Mouse (Mus musculus) brain, adult 2 months (tissue): ENCODE results near the gene Blvrb.
"Not testable (repeated sequence)": the region's sequence is repeated elsewhere in the genome, so short reads cannot be mapped to it uniquely, and the experiment has no call there.

Source experiments
- DNase-seq: peaks from one replicate; pipeline ENCODE4 v3.0.0; 2011; ENCODE audit warnings: low read depth, low spot score

The Blvrb gene

DNA sequence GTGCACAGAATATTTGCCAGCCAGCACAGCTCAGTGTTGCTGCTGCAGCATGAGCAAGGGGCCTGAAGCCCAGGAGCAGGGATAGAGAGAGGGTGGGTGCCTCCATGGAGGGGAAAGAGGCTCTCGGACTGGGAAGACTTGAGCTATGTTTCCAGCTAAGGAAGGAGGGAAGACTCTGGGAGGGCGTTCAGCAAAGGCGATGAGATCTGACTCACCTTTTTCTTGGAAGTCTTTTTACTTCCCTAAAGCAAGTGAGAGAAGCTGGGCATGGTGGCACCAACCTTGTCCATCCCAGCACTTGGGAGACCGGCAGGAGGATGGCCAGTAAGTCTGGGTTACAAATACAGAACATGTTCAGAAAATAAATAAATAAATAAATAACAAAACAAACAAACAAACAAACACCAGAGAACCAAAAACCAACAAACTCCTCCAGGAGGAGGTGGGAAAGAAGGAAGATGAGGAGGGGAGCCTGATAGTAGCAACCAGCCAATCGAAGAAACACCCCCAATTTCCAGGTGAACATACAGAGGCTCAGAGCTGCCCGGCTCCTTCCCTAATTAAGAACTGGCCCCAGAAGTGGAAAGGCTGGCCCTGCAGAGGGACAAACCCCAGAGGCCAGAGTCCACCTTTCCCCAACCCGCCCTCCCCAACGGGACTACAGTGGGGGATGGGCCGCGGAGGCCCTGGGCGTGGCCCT lies 33.3 kb downstream of the Blvrb start:
- peak; percentile 42 for DNase-seq

DNA sequence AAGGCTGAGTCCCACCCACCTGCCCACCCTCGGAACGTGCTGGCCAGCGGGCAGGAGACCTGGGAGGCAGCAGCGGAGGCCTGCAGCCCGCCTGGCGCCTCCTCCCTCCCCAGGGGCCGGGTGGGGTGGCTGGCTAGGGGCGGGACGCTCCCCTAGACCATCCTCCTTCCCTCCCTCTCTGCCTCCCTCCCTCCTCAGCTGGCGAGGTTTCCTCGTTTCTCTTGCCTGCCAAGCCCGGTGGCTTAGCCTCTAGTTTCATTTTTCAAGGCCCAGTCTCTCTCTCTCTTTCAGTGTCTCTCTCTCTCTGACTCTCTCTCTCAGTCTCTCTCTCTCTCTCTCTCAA lies 33.8 kb downstream of the Blvrb start:
- DNase-seq, result peak; percentile 91

DNA sequence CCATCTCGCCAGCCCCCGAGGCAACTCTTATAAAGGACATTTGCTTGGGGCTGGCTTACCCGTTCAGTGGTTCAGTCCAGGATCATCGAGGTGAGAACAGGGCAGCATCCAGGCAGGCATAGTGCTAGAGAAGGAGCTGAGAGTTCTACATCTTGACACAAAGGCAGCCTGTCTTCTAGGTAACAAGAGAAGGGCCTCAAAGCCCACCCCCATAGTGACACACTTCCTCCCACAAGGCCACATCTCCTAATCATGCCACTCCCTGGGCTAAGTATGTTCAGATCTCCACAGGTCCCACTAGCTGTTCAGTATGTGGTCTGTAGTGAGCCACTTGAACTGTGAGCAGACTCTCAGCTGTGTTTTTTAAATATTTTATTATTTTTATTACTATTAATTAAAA lies 36.1 kb downstream of the Blvrb start:
- no peak for DNase-seq

DNA sequence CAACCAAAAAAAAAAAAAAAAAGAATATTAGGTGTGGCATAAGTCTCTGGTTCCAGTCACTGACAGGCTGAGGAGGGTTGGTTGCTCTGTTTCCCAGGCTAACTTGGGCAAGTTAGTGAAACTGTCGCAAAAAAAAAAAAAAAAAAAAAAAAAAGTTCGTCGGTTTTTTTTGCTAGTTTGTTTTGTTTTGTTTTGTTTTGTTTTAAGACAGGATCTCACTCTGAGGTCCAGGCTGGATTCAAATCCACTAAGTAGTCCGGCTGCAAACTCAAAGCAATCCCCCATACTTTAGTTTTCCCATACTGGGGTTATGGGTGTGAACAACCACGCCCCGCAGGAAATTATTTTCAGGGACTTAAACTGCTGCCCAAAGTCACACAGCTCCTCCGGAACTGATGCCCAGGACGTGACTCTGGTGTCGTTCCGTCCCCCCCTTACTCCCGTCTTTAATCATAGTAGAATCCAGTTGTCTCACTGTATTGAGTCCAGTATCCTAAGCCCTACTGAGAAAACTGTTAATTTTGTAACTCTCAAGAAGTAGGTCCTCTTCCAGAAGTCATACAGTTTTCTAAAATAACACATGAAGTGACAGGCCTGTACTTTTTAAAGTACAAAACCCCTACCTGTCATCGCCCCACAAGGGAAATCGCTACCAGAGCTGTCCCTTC lies 38.5 kb downstream of the Blvrb start:
- DNase-seq, result no peak

DNA sequence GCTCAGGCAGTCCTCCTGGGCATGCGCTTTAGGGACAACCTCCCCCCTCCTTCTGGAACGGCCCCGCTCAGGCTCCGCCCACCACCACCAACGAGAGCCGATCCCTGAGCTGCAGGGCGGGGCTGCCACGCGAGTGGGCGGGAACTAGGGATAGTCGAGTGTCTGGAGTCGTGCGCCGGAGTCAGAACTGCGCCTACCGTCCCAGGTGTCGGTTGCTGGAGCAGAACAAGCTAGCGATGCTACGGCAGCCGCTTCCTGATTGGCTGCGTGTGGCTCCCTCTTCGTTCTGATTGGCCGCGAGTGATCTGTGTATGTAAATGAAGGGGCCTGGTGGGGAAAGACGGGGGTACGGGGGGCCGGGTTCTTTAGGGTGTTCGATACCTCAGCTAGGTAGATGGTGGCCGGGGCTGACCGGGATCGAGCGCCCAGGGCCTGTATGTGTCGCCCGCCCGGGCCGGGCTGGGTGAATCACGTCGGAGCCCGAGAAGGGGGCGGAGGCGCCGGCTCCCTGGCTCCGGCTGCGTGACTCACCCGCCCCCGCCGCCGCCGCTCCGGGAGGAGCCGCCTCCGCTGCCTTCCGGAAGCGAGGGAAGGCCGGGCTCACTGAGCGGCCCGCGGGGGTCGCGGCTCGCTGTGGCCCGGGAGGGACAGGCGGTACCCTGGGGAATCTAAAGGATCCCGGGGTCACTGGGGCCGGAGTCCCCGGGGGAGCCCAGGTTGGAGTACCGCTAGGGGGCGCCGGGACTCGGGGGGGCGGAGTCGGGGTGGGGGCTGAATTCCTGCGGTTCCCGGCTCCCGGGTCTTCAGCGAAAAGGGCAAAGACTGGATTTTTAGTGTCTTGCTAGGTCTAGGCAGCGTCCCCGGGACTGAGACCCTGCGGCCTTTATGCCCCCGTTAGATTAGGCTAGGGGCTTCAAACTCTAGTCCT lies 39.3 kb downstream of the Blvrb start, which contains the start of gene Sertad1:
Sertad1 (plus strand) TSS at position 141 of the 928 bp plus-strand sequence.
- peak; percentile 100 for DNase-seq

DNA sequence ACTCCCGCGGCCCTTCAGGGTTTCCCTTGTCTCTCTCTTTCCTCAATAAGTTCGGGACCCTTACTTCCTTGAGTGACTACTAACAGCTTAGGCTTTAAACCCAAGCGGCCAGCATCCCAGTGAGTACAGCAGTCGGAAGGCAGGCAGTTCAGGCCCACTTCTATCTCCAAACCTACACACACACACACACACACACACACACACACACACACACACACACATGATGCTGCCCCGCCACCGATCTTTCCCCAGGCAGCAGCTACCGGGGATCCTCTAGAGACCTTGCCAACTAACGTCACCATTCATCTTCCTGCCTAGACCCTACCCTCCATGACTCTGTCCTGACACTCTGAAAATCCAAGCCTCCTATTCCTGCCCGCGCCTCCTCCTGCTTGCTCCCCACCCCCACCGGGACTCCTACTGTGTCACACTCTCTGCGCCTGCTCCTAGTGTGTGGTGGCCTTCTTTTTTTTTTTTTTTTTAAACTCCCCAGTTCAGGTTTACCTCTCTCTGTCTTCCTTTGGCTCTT lies 40.0 kb downstream of the Blvrb start:
- peak; percentile 77 for DNase-seq

DNA sequence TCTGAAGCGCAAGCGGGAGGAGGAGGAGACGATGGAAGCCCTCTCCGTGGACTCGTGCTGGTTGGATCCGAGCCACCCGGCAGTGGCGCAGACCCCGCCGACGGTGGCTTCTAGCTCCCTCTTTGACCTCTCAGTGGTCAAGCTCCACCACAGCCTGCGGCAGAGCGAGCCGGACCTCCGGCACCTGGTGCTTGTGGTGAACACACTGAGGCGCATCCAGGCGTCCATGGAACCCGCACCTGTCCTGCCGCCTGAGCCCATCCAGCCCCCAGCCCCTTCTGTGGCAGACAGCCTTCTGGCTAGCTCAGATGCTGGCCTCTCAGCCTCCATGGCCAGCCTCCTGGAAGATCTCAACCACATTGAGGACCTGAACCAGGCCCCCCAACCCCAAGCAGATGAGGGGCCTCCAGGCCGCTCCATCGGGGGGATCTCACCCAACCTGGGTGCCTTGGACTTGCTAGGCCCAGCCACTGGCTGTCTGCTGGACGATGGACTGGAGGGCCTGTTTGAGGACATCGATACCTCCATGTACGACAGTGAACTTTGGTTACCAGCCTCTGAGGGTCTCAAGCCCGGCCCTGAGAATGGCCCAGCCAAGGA lies 41.6 kb downstream of the Blvrb start:
- DNase-seq, result no peak

DNA sequence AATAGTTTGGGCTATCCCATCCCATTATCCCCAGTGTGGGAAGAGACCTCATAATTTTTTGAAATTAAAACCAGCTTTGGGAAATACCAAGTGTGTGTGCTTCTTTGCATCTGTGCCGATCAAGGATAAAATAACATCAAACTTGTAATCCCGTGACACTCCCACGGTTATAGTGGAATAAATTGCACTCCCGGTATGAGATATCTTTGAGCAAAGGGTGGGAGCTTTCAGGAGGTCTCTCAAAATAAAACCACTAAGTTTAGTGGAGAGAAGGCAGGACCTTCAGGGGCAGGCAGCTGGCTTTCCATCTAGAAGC lies 42.4 kb downstream of the Blvrb start:
- DNase-seq, result no peak

DNA sequence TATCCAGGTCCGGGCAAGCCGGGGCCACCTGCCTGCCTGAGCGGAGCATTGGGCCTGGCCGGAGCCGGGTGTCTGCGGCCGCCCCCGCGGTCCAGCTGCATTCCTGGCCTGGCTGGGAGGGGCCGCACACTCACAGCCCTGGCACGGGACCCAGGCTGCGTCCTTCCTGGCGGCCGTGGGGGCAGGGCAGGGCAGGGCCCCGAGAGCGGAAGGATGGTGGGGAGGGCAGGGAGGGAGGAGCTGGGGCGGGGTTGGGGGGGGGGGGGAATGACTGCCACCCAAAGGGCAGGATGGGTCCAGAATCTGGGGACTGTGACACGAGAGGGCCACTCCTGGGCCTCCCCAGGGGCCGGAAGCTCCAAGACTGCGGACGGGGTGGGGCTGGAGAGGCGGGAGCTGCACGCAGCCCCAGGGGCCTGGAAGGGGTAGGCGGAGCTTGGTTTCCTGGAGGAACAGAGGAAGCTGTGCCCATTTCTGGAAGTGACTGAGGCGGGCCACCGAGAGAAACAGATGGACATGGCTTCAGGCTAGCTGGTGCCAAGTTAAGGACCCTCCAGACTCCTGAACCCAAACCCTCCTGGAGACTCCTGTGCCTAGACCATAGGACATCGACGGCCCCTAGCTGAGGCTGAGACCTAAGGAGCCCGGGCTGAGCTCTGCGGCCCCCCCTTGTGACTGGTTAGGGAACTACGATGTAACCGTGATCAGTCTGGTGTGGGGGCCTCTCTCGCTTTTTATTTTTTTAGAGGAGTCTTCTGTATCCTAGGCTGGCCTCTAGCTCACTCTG lies 43.0 kb downstream of the Blvrb start:
- DNase-seq, result peak; percentile 93

DNA sequence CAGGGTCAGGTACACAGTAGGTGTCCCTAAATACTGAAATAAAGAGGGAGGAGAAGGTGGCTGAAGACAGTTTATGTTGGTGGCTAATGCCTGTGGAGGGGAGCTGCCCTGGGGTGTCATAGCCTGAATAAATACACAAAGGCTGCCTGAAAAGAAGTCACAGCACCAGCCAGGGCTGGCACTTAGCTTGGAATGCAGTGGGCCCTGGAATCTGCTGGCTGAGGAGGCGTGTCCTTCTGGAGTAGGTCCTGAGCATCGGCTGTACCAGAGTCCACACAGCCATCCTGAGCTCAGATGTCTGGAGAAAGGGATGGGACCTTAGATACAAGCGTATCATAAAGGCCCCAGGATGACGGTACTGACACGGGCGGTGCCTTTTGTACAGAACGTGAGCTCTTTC lies 44.1 kb downstream of the Blvrb start:
- DNase-seq, result no peak

DNA sequence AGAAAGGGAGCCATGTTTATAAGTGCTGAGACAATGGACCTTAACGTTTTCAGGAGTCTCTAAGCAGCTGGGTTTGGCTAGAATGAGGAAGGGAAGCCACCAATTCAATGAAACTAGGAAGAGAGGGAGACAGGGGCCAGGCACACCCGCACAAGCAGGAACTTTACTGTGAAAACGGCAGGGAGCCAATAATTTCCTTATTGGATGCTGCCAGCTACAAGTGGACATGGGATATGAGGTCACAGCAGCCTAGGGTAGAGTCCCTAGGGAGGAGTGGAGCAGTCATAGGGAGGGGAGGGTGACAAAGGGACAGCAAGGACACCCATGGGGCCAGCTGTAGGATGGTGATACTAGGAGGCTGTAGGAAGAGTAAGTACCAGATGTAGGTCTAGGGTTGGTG lies 45.2 kb downstream of the Blvrb start:
- DNase-seq, result no peak

DNA sequence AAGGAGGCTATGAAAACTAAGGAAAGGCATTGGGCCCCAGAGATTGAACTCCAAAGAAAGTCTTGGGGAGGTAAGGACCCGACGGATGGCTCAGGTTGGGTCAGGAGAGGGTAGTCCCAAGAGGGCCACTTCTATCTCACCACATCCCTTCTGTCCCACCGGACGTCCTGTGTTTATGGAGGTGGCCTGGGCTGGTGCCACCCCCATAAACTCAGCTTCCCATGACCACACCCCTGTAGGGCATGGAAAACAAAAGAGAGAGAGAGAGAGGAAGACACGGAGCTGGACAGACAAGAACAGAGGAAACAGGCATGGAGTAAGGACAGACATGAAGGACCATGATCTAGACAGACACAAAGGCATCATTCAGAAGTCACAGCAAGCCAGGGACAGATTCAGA lies 45.7 kb downstream of the Blvrb start:
- no peak for DNase-seq

DNA sequence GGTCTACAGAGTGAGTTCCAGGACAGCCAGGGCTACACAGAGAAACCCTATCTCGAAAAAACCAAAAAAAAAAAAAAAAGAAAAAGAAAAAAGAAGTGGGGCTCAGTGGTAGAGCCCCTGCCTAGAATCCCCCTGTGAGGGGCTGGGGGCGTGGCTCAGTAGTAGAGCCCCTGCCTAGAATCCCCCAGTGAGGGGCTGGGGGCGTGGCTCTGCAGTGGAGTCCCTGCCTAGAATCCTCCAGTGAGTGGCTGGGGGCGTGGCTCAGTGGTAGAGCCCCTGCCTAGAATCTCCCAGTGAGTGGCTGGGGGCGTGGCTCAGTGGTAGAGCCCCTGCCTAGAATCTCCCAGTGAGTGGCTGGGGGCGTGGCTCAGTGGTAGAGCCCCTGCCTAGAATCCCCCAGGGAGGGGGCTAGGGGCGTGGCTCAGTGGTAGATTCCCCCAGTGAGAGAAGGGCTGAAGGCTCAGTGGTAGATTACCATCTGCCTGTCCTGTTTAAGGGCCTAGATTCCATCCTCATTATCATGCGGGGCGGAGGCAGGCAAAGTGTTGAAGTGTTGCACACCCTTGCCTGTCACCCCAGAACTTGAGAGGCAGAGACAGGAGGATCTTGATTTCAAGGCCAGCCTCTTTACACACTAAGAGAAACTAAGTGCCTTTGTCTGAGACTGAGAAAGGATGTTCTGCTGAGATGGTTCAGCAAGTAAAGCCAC lies 47.0 kb downstream of the Blvrb start:
- DNase-seq, result not testable (repeated sequence)

DNA sequence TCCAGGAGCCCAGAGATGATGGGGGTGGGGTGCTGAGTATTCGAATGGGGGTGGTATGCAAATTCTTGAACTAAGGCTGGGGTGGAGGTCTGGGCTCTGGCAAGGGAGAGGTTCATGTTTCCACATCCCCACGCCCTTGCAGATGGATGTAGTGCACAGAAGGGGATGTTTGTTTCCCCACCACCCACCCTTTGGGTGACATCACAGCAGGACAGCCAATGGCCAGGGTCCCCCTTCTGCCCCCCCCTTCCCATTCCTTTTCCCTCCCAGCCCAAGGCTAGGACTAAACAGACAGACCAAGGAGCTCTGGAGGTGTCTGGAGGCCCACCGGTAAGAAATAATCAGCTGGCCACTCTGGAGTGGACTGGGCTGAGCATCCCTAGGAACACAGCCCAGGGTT lies 51.3 kb downstream of the Blvrb start, which contains the start of gene Prx:
Prx (plus strand) TSS at position 289 of the 400 bp plus-strand sequence.
- DNase-seq, result no peak

DNA sequence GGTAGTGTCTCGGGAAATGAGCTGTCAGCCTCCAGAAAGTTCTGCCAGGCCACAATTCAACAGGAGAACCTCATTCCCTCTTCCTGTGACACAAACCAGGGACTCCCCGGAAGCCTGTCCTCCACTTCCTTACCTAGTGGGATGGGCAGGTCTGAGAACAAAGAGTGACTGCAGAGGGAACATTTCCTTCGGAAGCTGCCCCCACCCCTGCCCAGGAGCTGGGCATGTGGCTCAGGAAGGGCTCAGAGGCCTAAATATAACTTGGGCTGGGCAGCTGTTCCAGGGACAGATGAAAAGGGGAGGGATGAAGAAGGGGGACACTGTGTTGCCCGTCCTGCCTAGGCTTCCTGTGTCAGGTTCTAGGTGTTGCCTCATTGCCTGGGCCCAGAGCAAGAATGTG lies 53.8 kb downstream of the Blvrb start:
- no peak for DNase-seq

DNA sequence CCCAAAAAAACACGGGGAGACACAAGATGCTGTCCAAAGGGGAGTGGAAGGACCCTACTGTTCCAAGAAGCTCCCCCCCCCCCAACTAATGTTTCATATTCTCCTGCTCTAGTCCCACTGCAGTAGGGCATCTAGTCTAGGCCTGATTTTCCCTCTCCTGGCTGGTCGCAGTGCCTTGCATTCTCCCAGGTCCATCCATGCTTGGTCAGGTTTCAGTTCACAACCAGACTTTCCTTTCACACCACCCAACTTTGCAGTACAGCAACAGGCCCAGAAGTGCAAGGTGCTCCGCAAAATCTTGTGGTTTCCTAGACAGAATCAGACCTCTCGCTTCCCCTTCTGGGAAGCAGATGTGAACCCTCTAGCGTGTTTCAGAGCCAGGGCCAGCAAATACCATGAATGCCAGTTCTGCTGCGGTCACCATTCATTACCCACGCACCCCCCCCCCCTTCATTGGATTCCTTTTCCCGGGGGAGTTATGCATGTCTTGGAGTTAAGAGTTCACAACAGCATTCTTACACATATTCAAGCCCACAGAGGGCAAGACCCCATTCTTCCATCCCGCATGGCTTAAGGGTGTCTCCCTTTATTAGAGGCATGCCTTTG lies 59.1 kb downstream of the Blvrb start:
- no peak for DNase-seq

DNA sequence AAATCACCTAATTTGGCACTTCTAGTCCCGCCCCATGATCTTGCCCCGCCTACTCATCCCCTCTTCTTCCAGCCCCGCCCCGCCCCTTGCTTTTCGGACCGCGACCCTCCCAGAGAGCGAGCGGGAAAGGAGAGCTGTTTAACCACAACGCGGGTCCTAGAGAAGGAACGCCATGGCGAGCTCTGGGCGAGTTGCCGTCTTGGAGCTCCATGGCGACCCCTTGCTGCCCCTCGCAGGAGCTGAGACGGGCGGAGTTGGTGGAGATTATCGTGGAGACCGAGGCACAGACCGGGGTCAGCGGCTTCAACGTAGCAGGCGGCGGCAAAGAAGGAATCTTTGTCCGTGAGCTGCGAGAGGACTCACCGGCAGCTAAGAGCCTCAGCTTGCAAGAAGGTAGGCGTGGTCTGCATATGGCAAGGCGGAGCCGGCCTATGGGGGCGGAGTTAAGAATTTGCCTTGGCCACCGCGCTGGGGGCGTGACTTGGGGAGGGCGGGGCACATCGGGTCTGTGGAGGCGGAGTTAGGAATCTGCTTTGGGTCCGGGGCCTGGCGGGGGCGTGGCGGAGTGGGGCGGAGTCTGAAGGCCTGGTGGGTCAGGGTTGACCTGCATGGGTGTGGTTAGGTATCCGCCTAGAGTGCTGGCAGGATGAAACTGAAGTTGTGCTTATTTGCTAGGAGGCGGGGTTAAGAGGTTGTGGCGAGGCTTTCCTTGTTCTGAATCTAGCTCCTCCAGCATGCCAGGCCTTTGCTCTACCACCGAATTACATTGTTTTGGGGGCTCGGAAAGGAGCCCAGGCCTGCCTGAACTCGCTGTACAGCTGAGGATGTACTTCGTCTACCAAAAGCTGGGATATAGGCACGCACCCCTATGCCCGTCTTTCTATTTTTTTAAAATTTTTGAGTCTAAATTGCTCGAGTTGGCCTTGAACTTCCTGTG lies 60.2 kb downstream of the Blvrb start:
- peak; percentile 96 for DNase-seq

DNA sequence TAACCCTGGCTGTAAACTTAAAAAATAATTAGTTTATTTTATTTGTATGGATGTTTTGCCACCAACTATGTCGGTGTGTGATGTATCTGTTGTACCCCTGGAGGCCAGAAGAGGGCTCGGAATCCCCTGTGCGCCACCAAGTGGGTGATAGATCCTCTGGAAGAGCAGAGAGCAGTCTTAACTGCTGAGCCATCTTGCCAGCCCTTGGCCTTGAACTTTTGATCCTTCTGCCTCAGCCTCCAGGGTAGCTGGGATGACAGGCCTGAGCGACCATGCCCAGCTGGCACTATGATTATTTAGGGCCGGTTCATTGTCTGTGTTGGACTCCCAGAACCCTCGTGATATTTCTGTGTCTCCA lies 60.8 kb downstream of the Blvrb start:
- DNase-seq, result peak; percentile 80

DNA sequence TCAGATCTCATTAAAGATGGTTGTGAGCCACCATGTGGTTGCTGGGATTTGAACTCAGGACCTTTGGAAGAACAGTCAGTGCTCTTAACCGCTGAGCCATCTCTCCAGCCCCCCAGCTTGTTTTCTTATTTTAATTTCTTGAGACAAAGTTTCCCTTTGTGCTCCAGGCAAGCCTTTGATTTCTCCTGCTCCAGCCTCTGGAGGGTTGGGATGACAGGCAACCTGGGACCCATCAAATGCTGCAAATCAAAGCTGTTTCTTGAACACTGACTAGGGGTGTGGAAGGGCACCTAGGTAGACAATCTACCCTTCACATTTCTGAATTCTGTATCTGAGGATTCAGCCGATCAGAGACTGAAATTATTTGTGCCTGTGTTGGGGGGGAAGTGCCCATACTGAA lies 63.0 kb downstream of the Blvrb start:
- no peak for DNase-seq
